Mouse (Mus musculus) stomach, postnatal 0 days (tissue): Measurements from ENCODE around the gene Olfr986.

Experiments
- CTCF ChIP-seq: IDR thresholded peaks from 2 replicates; pipeline ENCODE4 v1.5.1; 2016; ENCODE audit warnings: antibody characterized with exemption, low read depth, mild to moderate bottlenecking, moderate library complexity
- EP300 ChIP-seq: optimal IDR thresholded peaks from 2 replicates; pipeline ENCODE3; 2016; ENCODE audit warnings: antibody characterized with exemption

DNA sequence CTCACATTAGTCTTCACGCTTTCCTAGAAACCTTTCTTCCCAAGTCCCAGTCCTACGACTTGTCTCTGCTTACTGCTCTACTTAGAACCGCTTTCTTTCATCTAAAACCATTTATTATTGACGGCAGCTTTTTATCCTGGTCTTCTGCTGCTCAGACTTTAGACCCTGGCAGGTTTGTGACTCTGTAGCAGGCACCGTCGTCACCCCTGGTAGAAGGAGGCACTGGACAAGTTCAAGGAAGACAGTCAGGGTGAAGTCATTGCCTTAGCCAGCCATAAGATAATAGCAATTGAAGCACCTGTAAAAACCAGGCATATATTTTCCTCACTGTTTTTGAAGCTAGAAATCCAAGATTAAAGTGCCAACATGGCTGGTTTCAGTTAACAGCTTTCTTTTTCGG is 54.5 kb downstream of the Olfr986 start:
- TF ChIP-seq CTCF (no peak), EP300 (no peak)
